In the genomic region with DNA sequence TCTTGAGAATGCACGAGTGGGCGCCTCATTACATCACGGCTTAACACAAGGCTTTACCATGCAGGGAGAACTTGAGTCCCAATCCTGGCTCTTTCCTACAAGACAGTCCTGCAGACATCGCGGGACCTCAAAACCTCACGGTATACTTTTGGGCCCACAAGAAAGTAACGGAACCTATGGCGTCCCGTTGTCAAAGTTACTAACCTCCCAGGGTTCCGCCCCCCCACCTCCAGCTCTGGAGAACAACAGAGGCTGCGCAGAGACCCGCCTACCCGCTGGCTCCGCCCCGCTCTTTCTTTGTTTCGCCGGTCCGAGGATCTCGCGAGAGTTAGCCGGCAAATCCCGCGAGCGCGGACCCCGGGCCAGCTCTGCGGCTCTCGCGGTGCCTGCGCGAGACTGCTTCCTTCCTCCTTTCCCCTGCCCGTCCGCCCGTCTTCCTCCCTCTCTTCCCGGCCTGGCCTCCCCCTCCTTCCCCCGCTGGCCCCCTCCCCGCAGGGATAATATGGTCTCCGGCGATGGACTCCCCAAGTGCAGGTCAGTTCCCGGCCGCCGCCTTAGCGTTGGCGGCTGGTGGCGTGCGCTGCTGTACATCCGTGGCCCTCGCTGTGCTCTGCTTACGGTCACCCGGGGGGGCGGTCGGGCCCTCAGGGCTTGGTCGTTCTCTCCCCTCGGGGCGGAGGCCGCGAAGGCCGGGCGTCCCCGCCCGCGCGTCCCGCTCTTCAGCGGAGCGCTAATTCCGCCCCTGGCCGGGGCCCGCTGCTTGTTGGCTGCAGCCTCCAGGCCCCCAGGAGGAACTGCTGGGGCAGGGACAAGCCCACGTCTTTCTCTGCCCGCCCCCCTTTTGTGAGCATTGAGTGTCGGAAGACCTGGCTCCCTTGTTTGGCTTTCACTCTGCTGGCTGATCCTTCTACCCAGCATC, we compare ENCODE assay signal across 8 mouse cellular contexts. TPM values are rescaled to one million over a fixed set of nuclear protein-coding genes. Genes with fewer than 3 reads are reported as not detected.
DNase-seq lines count a peak whose midpoint lies in the region; ATAC-seq and TF ChIP-seq lines count a peak whose summit lies in the region.

TSS of gene Ireb2 (plus strand) at position 427 of the 919 bp plus-strand sequence.

- H3K79me2 ChIP-seq in C2C12 (ENCODE audit: control insufficient read depth, insufficient read depth) = peaks cover 51% of the 10 kb centered on the region

- no peak for TF ChIP-seq CTCF in C2C12 (IDR thresholded peaks at IDR 0.05; ENCODE audit: control insufficient read depth, insufficient read depth, insufficient read length)
- no peak for TF ChIP-seq CTCF in brain, embryonic 14.5 days (IDR thresholded peaks at IDR 0.05; ENCODE audit: borderline replicate concordance, extremely low read depth, insufficient read depth, insufficient read length)
- no peak for TF ChIP-seq CTCF in kidney, postnatal 0 days (IDR thresholded peaks at IDR 0.05; ENCODE audit: low read depth)

- peak; percentile 98 for DNase-seq in brain, embryonic 14.5 days (ENCODE audit: low read depth)
- DNase-seq in kidney, postnatal 0 days (ENCODE audit: low spot score) = peak; percentile 99
- peak; percentile 98 for DNase-seq in liver, embryonic 11.5 days (ENCODE audit: low spot score)
- peak; percentile 99 for DNase-seq in naive thymus-derived CD4-positive, alpha-beta T cell, adult 2 months (ENCODE audit: low read depth)

- H3K9ac ChIP-seq in heart, embryonic 12.5 days = peak within 1 kb of the TSS; percentile 96
- H3K9ac ChIP-seq in kidney, postnatal 0 days (ENCODE audit: low read depth, low read length) = peak within 1 kb of the TSS; percentile 99
- peak within 1 kb of the TSS; percentile 87 for H3K9ac ChIP-seq in liver, embryonic 11.5 days (ENCODE audit: low read depth, low read length)
- H3K9ac ChIP-seq in stomach, embryonic 14.5 days (replicated peaks; ENCODE audit: low read depth, low read length) = peak within 1 kb of the TSS; percentile 99

- WGBS in heart, embryonic 12.5 days = under 1% methylated on average over 72 of the region's 72 CpGs
- WGBS in kidney, postnatal 0 days = under 1% methylated on average over 72 of the region's 72 CpGs
- under 1% methylated on average over 71 of the region's 72 CpGs for WGBS in liver, embryonic 11.5 days
- under 1% methylated on average over 72 of the region's 72 CpGs for WGBS in stomach, embryonic 14.5 days

- peak within 1 kb of the TSS; percentile 73 for H3K4me2 ChIP-seq in heart, embryonic 12.5 days
- H3K4me2 ChIP-seq in kidney, postnatal 0 days (ENCODE audit: low read length) = peak within 1 kb of the TSS; percentile 74
- H3K4me2 ChIP-seq in liver, embryonic 11.5 days = peak within 1 kb of the TSS; percentile 83
- H3K4me2 ChIP-seq in stomach, embryonic 14.5 days (replicated peaks; ENCODE audit: low read depth, low read length) = peak within 1 kb of the TSS; percentile 74

- H3K79me3 ChIP-seq in C2C12 (ENCODE audit: low read depth) = peaks cover 45% of the 10 kb centered on the region

- no peaks in the 10 kb centered on the region for H3K9me3 ChIP-seq in erythroblast, embryonic 14.5 days (ENCODE audit: control insufficient read depth, low read length)
- no peaks in the 10 kb centered on the region for H3K9me3 ChIP-seq in heart, embryonic 12.5 days (replicated peaks)
- H3K9me3 ChIP-seq in kidney, postnatal 0 days (replicated peaks; ENCODE audit: low read length) = no peaks in the 10 kb centered on the region
- no peaks in the 10 kb centered on the region for H3K9me3 ChIP-seq in liver, embryonic 11.5 days (ENCODE audit: control insufficient read depth, low read length)
- no peaks in the 10 kb centered on the region for H3K9me3 ChIP-seq in stomach, embryonic 14.5 days (ENCODE audit: control insufficient read depth, low read depth, low read length)

- peak within 1 kb of the TSS; percentile 63 for H3ac ChIP-seq in C2C12 (ENCODE audit: control insufficient read depth, insufficient read length, low read depth)

- H3K27me3 ChIP-seq in C2C12 (ENCODE audit: control insufficient read depth, insufficient read depth, insufficient read length) = no peaks in the 10 kb centered on the region
- H3K27me3 ChIP-seq in erythroblast, embryonic 14.5 days (ENCODE audit: control insufficient read depth) = no peaks in the 10 kb centered on the region
- H3K27me3 ChIP-seq in heart, embryonic 12.5 days (replicated peaks) = no peaks in the 10 kb centered on the region
- no peaks in the 10 kb centered on the region for H3K27me3 ChIP-seq in kidney, postnatal 0 days (ENCODE audit: insufficient read depth, low read length)
- H3K27me3 ChIP-seq in liver, embryonic 11.5 days (replicated peaks; ENCODE audit: control insufficient read depth, insufficient read depth, low read length) = no peaks in the 10 kb centered on the region
- H3K27me3 ChIP-seq in stomach, embryonic 14.5 days (ENCODE audit: control insufficient read depth, insufficient read depth, low read length) = no peaks in the 10 kb centered on the region

- H3K36me3 ChIP-seq in C2C12 (ENCODE audit: control insufficient read depth, insufficient read depth) = peaks cover 38% of the 10 kb centered on the region
- peaks cover 36% of the 10 kb centered on the region for H3K36me3 ChIP-seq in erythroblast, embryonic 14.5 days (ENCODE audit: control insufficient read depth)
- H3K36me3 ChIP-seq in heart, embryonic 12.5 days = peaks cover 26% of the 10 kb centered on the region
- H3K36me3 ChIP-seq in kidney, postnatal 0 days (ENCODE audit: insufficient read depth, low read length) = peaks cover 15% of the 10 kb centered on the region; the same call in 1 of the 2 replicates
- peaks cover 8% of the 10 kb centered on the region for H3K36me3 ChIP-seq in liver, embryonic 11.5 days (ENCODE audit: control insufficient read depth, insufficient read depth, low read length)
- H3K36me3 ChIP-seq in stomach, embryonic 14.5 days (ENCODE audit: control insufficient read depth, insufficient read depth, low read length) = peaks cover 24% of the 10 kb centered on the region

- TF ChIP-seq POLR2A in brain, embryonic 14.5 days (IDR thresholded peaks at IDR 0.05; ENCODE audit: borderline replicate concordance, extremely low read depth, insufficient read depth, insufficient read length, poor library complexity, severe bottlenecking) = peak; percentile 62; the same call in 1 of the 2 replicates

- peak within 1 kb of the TSS; percentile 90 for H3K4me3 ChIP-seq in C2C12 (ENCODE audit: insufficient read depth, poor library complexity, severe bottlenecking)
- H3K4me3 ChIP-seq in erythroblast, embryonic 14.5 days (replicated peaks) = peak within 1 kb of the TSS; percentile 95
- peak within 1 kb of the TSS; percentile 79 for H3K4me3 ChIP-seq in heart, embryonic 12.5 days
- H3K4me3 ChIP-seq in kidney, postnatal 0 days (replicated peaks; ENCODE audit: low read depth, low read length) = peak within 1 kb of the TSS; percentile 99
- peak within 1 kb of the TSS; percentile 86 for H3K4me3 ChIP-seq in liver, embryonic 11.5 days (ENCODE audit: low read depth, low read length)
- peak within 1 kb of the TSS; percentile 97 for H3K4me3 ChIP-seq in stomach, embryonic 14.5 days (ENCODE audit: low read depth, low read length)

- H3K27ac ChIP-seq in heart, embryonic 12.5 days (ENCODE audit: poor library complexity, severe bottlenecking) = peak within 1 kb of the TSS; percentile 89
- peak within 1 kb of the TSS; percentile 97 for H3K27ac ChIP-seq in kidney, postnatal 0 days
- H3K27ac ChIP-seq in liver, embryonic 11.5 days (ENCODE audit: low read depth, low read length) = peak within 1 kb of the TSS; percentile 87
- H3K27ac ChIP-seq in stomach, embryonic 14.5 days (ENCODE audit: low read length) = peak within 1 kb of the TSS; percentile 95

- ATAC-seq in heart, embryonic 12.5 days (ENCODE audit: insufficient number of reproducible peaks, low FRiP score) = peak; percentile 98
- peak; percentile 98 for ATAC-seq in kidney, postnatal 0 days (replicated peaks; ENCODE audit: low FRiP score, low read depth)
- ATAC-seq in liver, embryonic 11.5 days (replicated peaks; ENCODE audit: low FRiP score) = peak; percentile 97
- ATAC-seq in stomach, embryonic 14.5 days (ENCODE audit: insufficient number of reproducible peaks, insufficient read depth, low FRiP score, low read depth) = peak; percentile 98

- peaks cover 26% of the 10 kb centered on the region for H3K4me1 ChIP-seq in erythroblast, embryonic 14.5 days (ENCODE audit: control insufficient read depth)
- H3K4me1 ChIP-seq in heart, embryonic 12.5 days (replicated peaks) = peaks cover 5% of the 10 kb centered on the region
- H3K4me1 ChIP-seq in kidney, postnatal 0 days (replicated peaks; ENCODE audit: insufficient read depth, low read length) = 0 out of 2 replicates have a peak, but pooled peaks cover 9% of the 10 kb centered on the region
- H3K4me1 ChIP-seq in liver, embryonic 11.5 days (replicated peaks; ENCODE audit: control insufficient read depth, insufficient read depth, low read length) = peaks cover 8% of the 10 kb centered on the region
- H3K4me1 ChIP-seq in stomach, embryonic 14.5 days (ENCODE audit: control insufficient read depth, insufficient read depth, low read length) = peaks cover 6% of the 10 kb centered on the region

TF ChIP-seq in C2C12, 6 proteins besides CTCF, POLR2A, EP300 and RAD21:
- TF ChIP-seq CEBPB (IDR thresholded peaks at IDR 0.05; ENCODE audit: low read depth) = no peak

RNA-seq across cellular contexts. Expression of gene Ireb2, which starts in this region (rescaled TPM):
- polyA plus RNA-seq in C2C12 (2012; fragmentation: generic; extraction: Trizol) = 7.8 TPM
- 56.2 and 56.4 TPM in 2 replicates for polyA plus RNA-seq in brain, embryonic 14.5 days (2012; rRNA removed)
- polyA plus RNA-seq in erythroblast, embryonic 14.5 days (2012) = 0.06 and 0.08 TPM in 2 replicates
- polyA plus RNA-seq in heart, embryonic 12.5 days (2016; fragmentation: Nextera tagmentation; extraction: Ambion mirVana) = 36.0 and 37.1 TPM in 2 replicates
- polyA plus RNA-seq in kidney, postnatal 0 days (2015; fragmentation: Nextera tagmentation; extraction: Ambion mirVana) = 23.4 and 24.5 TPM in 2 replicates
- 31.3 TPM in 2 replicates for polyA plus RNA-seq in liver, embryonic 11.5 days (2014; fragmentation: Nextera tagmentation; extraction: Ambion mirVana)
- 43.4 and 46.8 TPM in 2 replicates for polyA plus RNA-seq in stomach, embryonic 14.5 days (2014; fragmentation: Nextera tagmentation; extraction: Ambion mirVana)

Comparison
In these comparisons a context has a peak if more than half of its experiments do, and no peak if none do; other contexts are left out.
1. Peak in every context shown above with its lines: DNase-seq, ATAC-seq, H3K4me3 ChIP-seq and H3K27ac ChIP-seq.